Mouse (Mus musculus) liver, embryonic 16.5 days (tissue): Measurements from ENCODE around the gene Bpifb4. TPM values are rescaled to one million over a fixed set of nuclear protein-coding genes. Genes with fewer than 3 reads are reported as not detected.

Experiments used
- ATAC-seq: fragments of 200-750 bp; cut with Nextera tagmentation; 2 replicates; pipeline ENCODE4 v1.8.0; 2017; ENCODE audit warnings: low read depth, mild to moderate bottlenecking, moderate number of reproducible peaks, moderate library complexity
- H3K27ac ChIP-seq: fragments of 300-500 bp; sonication (generic); 2 replicates; pipeline ENCODE4 v1.5.1; 2014; ENCODE audit warnings: mild to moderate bottlenecking, low read length
- H3K27me3 ChIP-seq: fragments of 300-500 bp; sonication (generic); 2 replicates; pipeline ENCODE4 v1.6.1; 2014; ENCODE audit warnings: low read depth, low read length, mixed read lengths; ENCODE audit not compliant: control insufficient read depth, insufficient read depth
- H3K36me3 ChIP-seq: fragments of 300-500 bp; sonication (generic); 2 replicates; pipeline ENCODE4 v1.6.1; 2014; ENCODE audit warnings: mild to moderate bottlenecking; ENCODE audit not compliant: control insufficient read depth, insufficient read depth
- H3K4me1 ChIP-seq: fragments of 300-500 bp; sonication (generic); 2 replicates; pipeline ENCODE4 v1.6.1; 2014; ENCODE audit warnings: low read depth, low read length, mixed read lengths; ENCODE audit not compliant: control insufficient read depth
- H3K4me2 ChIP-seq: fragments of 300-500 bp; sonication (generic); 2 replicates; pipeline ENCODE4 v1.6.1; 2014; ENCODE audit warnings: low read depth, low read length, mixed read lengths
- H3K4me3 ChIP-seq: fragments of 300-500 bp; sonication (generic); 2 replicates; pipeline ENCODE4 v1.5.1; 2014; ENCODE audit warnings: low read depth, mild to moderate bottlenecking, low read length
- H3K9ac ChIP-seq: fragments of 300-500 bp; sonication (generic); 2 replicates; pipeline ENCODE4 v1.6.1; 2014; ENCODE audit warnings: low read depth, low read length
- H3K9me3 ChIP-seq: fragments of 300-500 bp; sonication (generic); replicated peaks from 2 replicates; pipeline ENCODE4 v1.6.1; 2016; ENCODE audit warnings: low read length; ENCODE audit not compliant: control insufficient read depth
- WGBS: fragments of 180-500 bp; shearing (Covaris S2); extraction: QIAGEN DNeasy Blood & Tissue Kit; methylation state at CpG from one replicate; pipeline ENCODE4 v1.1.7; 2014; ENCODE audit not compliant: insufficient replicate concordance; 5-methylcytosine and 5-hydroxymethylcytosine counted together
- polyA plus RNA-seq: library from polyadenylated mRNA; unstranded; fragments of >200 nt; fragmentation: Nextera tagmentation; extraction: Ambion mirVana; gene quantifications from 2 replicates; pipeline ENCODE4 v1.2.1, GENCODE M21; 2015

Bpifb4 gene
- polyA plus RNA-seq, 1 experiment from 2014 or later: not detected

DNA sequence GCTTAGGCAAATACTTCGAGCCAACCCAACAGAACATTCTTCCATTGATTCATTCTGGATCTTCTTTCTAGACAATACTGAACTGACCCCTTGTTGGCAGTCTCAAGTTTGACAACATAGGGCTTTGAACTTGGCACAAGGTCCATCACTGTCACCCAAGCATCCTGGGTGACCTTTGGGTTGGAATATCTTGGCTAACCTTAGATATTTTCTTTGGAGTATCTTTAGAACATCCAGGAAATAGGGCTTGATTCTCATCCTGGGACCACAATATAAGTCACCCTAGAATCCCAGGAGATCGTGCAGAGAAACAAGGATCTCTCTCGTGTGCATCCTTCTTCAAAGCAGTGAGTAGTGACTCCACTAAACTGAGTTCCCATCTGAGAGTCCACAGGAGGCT is 70.0 kb downstream of the Bpifb4 start, which contains the start of gene Bpifa2:
Gene Bpifa2, plus strand, starts transcription at position 301 of the 400 bp plus-strand sequence.
- Histone ChIP-seq H3K4me1 (no peaks in the 10 kb centered on the region), H3K9ac (no peak within 1 kb of the TSS), H3K27ac (no peak within 1 kb of the TSS), H3K27me3 (no peaks in the 10 kb centered on the region), H3K4me3 (no peak within 1 kb of the TSS), H3K4me2 (no peak within 1 kb of the TSS), H3K9me3 (no peaks in the 10 kb centered on the region), H3K36me3 (no peaks in the 10 kb centered on the region)
- no peak for ATAC-seq
- WGBS: 39% methylated on average over 3 of the region's 3 CpGs

Other genes with a start within 250 kb of the Bpifb4 start
- 0.81 and 1.1 TPM in 2 replicates for gene Dnmt3c, start 241.6 kb upstream of the Bpifb4 start, polyA plus RNA-seq
- gene Mapre1, start 196.9 kb upstream of the Bpifb4 start, polyA plus RNA-seq: 91.6 and 102 TPM in 2 replicates
- not detected in 2 replicates for gene Efcab8, start 158.3 kb upstream of the Bpifb4 start, polyA plus RNA-seq
- not detected in 2 replicates for gene Sun5, start 67.1 kb upstream of the Bpifb4 start, polyA plus RNA-seq
- not detected in 2 replicates for gene Bpifb2, start 63.2 kb upstream of the Bpifb4 start, polyA plus RNA-seq
- gene Bpifb6, start 37.8 kb upstream of the Bpifb4 start, polyA plus RNA-seq: not detected in 2 replicates
- gene Bpifb3, start 20.0 kb upstream of the Bpifb4 start, polyA plus RNA-seq: not detected in 2 replicates
- gene Bpifa6, start 36.7 kb downstream of the Bpifb4 start, polyA plus RNA-seq: not detected in 2 replicates
- not detected in 2 replicates for gene Bpifa2, start 70.1 kb downstream of the Bpifb4 start, polyA plus RNA-seq
- not detected in 2 replicates for gene Bpifa3, start 192.1 kb downstream of the Bpifb4 start, polyA plus RNA-seq
- gene Bpifa1, start 204.7 kb downstream of the Bpifb4 start, polyA plus RNA-seq: 0.13 TPM in 1 of 2 replicates, not detected in the other
- gene Bpifa5, start 224.4 kb downstream of the Bpifb4 start, polyA plus RNA-seq: not detected in 2 replicates